Mouse (Mus musculus) lung, postnatal 0 days (tissue): ENCODE data around the gene Gtf2h3. TPM values are rescaled to one million over a fixed set of nuclear protein-coding genes. Genes with fewer than 3 reads are reported as not detected.
"Not testable (repeated sequence)": the region's sequence is repeated elsewhere in the genome, so short reads cannot be mapped to it uniquely, and the experiment has no call there.

Experiments
- ATAC-seq: fragments of 200-750 bp; cut with Nextera tagmentation; 2 replicates; pipeline ENCODE4 v1.8.0; 2017; ENCODE audit warnings: moderate library complexity
- DNase-seq: peaks from one replicate; pipeline ENCODE4 v3.0.0-alpha.2; 2016; ENCODE audit warnings: low spot score
- H3K27ac ChIP-seq: fragments of 300-500 bp; sonication (generic); 2 replicates; pipeline ENCODE4 v1.5.1; 2014; ENCODE audit warnings: antibody characterized with exemption, mild to moderate bottlenecking, low read length, mixed read lengths
- H3K27me3 ChIP-seq: fragments of 300-500 bp; sonication (generic); replicated peaks from 2 replicates; pipeline ENCODE4 v1.6.1; 2014; ENCODE audit warnings: low read length, mixed read lengths; ENCODE audit not compliant: insufficient read depth
- H3K36me3 ChIP-seq: fragments of 300-500 bp; sonication (generic); 2 replicates; pipeline ENCODE4 v1.6.1; 2014; ENCODE audit warnings: low read length, mixed read lengths; ENCODE audit not compliant: insufficient read depth
- H3K4me1 ChIP-seq: fragments of 300-500 bp; sonication (generic); 2 replicates; pipeline ENCODE4 v1.6.1; 2014; ENCODE audit warnings: antibody characterized with exemption, low read depth, low read length, mixed read lengths; ENCODE audit not compliant: insufficient read depth
- H3K4me2 ChIP-seq: fragments of 300-500 bp; sonication (generic); replicated peaks from 2 replicates; pipeline ENCODE4 v1.6.1; 2014; ENCODE audit warnings: low read depth, mild to moderate bottlenecking, low read length, moderate library complexity, mixed read lengths
- H3K4me3 ChIP-seq: fragments of 300-500 bp; sonication (generic); 2 replicates; pipeline ENCODE4 v1.5.1; 2014; ENCODE audit warnings: low read depth, low read length
- H3K9ac ChIP-seq: fragments of 300-500 bp; sonication (generic); replicated peaks from 2 replicates; pipeline ENCODE4 v1.6.1; 2014; ENCODE audit warnings: low read depth, mild to moderate bottlenecking
- H3K9me3 ChIP-seq: fragments of 300-500 bp; sonication (generic); 2 replicates; pipeline ENCODE4 v1.6.1; 2016; ENCODE audit warnings: low read length, mixed read lengths
- CTCF ChIP-seq: IDR thresholded peaks from 2 replicates; pipeline ENCODE4 v1.5.1; 2016; ENCODE audit warnings: antibody characterized with exemption, mild to moderate bottlenecking
- EP300 ChIP-seq: IDR thresholded peaks from 2 replicates; pipeline ENCODE4 v1.6.1; 2016; ENCODE audit warnings: antibody characterized with exemption, mild to moderate bottlenecking, control low read depth
- WGBS: fragments of 180-500 bp; shearing (Covaris S2); extraction: QIAGEN DNeasy Blood & Tissue Kit; methylation state at CpG from one replicate; pipeline ENCODE4 v1.1.7; 2014; 5-methylcytosine and 5-hydroxymethylcytosine counted together
- polyA plus RNA-seq: library from polyadenylated mRNA; unstranded; fragments of >200 nt; fragmentation: Nextera tagmentation; extraction: Ambion mirVana; gene quantifications from 2 replicates; pipeline ENCODE4 v1.2.1, GENCODE M21; 2015

The Gtf2h3 gene
- polyA plus RNA-seq, 1 experiment from 2014 or later, result 25.3 TPM

DNA sequence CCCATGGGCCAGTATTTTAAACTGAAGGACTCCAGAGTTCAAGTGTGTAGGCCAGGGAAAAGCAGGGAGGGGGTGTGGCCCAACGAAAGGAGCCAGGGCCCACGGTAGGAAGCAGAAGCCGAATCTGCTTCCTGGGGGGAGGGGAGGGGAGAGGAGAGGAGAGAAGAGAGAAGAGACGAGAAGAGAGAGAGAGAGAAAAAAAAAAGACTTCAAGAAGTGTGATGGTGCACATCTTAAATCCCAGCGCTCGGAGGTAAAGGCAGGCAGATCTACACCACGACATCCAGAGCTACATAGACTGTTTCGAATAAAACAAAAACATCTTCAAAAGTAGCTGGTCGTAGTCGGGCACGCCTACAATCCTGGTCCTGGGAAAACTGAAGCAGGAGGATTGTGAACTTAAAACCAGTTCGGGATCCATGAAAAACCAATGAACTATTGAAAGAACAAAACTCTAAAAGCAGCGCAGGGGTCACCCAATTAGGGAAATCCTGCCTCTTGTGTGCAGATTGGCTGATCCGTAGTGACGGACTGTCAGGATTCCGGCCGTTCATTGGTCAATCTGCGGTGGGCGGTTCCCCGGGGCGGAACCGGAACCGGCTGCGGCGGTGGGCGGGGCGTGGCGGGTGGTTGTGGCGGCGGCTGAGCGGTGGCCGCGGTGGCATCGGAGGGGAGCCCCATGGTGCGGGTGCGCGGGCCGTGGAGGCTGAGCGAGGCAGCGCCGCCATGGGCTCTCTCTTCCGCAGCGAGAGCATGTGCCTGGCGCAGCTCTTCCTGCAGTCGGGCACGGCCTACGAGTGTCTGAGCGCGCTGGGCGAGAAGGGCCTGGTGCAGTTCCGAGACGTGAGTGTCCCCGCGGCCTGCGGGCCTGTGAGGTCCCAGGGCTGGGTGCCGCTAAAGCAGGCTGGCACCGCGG is 49.8 kb downstream of the Gtf2h3 start, which contains the start of gene Atp6v0a2:
Atp6v0a2 (plus strand) TSS at position 129 of the 916 bp plus-strand sequence.
- under 1% methylated on average over 48 of the region's 58 CpGs for WGBS
- Histone ChIP-seq H3K27me3 (no peaks in the 10 kb centered on the region), H3K4me2 (peak within 1 kb of the TSS; percentile 65), H3K36me3 (no peaks in the 10 kb centered on the region), H3K9me3 (no peaks in the 10 kb centered on the region), H3K9ac (peak within 1 kb of the TSS; percentile 68), H3K4me1 (peaks cover 8% of the 10 kb centered on the region; the same call in 1 of the 2 replicates), H3K27ac (peak within 1 kb of the TSS; percentile 55), H3K4me3 (peak within 1 kb of the TSS; percentile 71)
- ATAC-seq (peak; percentile 99), DNase-seq (peak; percentile 96)
- TF ChIP-seq CTCF, result no peak
- TF ChIP-seq EP300, result no peak

DNA sequence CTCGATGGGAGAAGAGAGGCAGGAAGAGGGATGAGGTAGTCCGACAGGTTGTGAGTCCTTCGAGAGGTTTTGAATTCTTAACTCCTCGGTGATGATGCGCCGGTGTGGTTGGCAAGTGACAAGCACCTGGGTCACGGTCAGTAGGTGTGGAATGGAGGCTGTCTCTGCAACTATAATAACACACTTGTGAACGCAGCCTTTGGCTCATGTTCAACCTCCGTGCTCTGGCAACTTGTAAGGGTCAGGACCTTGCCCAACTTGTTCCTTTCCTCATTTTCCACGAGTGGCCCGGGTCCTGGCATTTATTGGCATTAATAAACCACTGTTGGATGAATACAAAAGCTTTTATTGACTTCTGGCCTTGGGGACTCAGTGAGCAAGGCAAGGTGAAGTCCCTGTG is 50.7 kb downstream of the Gtf2h3 start:
- Histone ChIP-seq H3K27me3 (no peaks in the 10 kb centered on the region), H3K27ac (peak overlapping the region; percentile 48; the same call in 1 of the 2 replicates), H3K9ac (peak overlapping the region; percentile 68), H3K4me3 (peak overlapping the region; percentile 71), H3K36me3 (no peaks in the 10 kb centered on the region), H3K4me1 (peaks cover 8% of the 10 kb centered on the region; the same call in 1 of the 2 replicates), H3K9me3 (no peaks in the 10 kb centered on the region), H3K4me2 (peak overlapping the region; percentile 65)
- DNase-seq, result no peak
- WGBS, result 9% methylated on average over 11 of the region's 11 CpGs
- no peak for ATAC-seq
- TF ChIP-seq CTCF (no peak), EP300 (no peak)

DNA sequence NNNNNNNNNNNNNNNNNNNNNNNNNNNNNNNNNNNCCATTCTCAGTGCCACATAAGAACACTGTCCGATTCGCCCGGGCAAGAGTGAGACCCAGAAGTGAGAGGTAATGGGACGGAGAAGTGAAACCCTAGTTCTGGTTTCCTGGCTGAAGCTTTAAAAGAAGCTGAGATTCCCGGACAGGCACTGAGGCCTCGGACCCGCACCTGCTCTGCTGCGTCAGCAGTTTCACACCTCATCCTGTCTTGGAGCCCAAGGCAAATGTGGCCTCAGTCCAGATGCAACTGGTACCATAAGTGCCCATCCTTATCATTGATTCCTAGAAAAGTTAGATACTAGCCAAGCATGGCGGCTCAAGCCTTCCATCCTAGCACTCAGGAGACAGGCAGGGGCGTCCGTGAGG is 52.7 kb downstream of the Gtf2h3 start:
- H3K9me3 ChIP-seq, result no peaks in the 10 kb centered on the region
- H3K9ac ChIP-seq, result no peak overlapping the region
- no peak for TF ChIP-seq CTCF
- no peak for TF ChIP-seq EP300
- no peak overlapping the region for H3K4me2 ChIP-seq
- 94% methylated on average over 11 of the region's 11 CpGs for WGBS
- peaks cover 6% of the 10 kb centered on the region for H3K36me3 ChIP-seq
- ATAC-seq (no peak), DNase-seq (no peak)
- H3K4me1 ChIP-seq, result peaks cover 8% of the 10 kb centered on the region; the same call in 1 of the 2 replicates
- H3K27ac ChIP-seq, result no peak overlapping the region
- no peak overlapping the region for H3K4me3 ChIP-seq
- H3K27me3 ChIP-seq, result no peaks in the 10 kb centered on the region

DNA sequence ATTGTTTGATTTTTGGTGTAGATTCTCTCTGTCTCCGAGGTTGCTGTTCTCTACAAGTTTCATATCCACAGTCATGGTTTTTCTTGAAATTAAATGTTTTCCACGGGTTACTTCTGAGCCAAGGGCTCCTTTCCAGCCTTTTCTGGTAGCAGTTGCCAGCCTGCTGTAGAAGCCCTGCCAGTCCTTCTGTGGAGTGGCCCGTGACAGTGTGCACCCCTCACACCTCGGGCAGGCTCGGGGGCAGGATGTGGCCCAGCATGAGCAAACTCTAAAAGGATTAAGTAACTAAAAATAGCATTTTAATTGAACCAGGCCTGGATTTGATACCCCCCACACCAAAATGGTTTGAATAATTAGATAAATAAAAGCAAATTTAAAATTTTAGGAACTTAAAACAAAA is 53.5 kb downstream of the Gtf2h3 start:
- Histone ChIP-seq H3K36me3 (peaks cover 14% of the 10 kb centered on the region), H3K9me3 (no peaks in the 10 kb centered on the region), H3K4me2 (no peak overlapping the region), H3K4me3 (no peak overlapping the region), H3K9ac (no peak overlapping the region), H3K27me3 (no peaks in the 10 kb centered on the region), H3K27ac (no peak overlapping the region), H3K4me1 (peaks cover 8% of the 10 kb centered on the region; the same call in 1 of the 2 replicates)
- ATAC-seq, result no peak
- TF ChIP-seq CTCF (no peak), EP300 (no peak)
- 68% methylated on average over 5 of the region's 5 CpGs for WGBS
- DNase-seq, result no peak

DNA sequence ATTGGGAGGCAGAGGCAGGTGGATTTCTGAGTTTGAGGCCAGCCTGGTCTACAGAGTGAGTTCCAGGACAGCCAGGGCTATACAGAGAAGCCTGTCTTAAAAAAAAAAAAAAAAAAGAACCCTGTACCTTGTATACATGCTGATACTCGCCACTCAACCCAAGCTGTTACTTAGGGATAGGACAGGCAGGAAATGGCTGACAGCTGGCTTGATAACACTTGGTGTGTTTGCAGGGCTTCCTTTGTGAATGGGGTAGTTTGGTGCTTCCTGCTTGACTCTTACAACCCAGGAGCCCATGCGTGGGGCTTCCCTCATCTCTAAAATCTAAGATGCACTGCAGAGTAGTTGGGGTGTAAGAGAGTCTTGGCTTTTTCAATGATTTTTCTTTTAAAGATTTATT is 54.5 kb downstream of the Gtf2h3 start:
- H3K27ac ChIP-seq, result no peak overlapping the region
- H3K36me3 ChIP-seq, result peaks cover 21% of the 10 kb centered on the region
- ATAC-seq (no peak), DNase-seq (no peak)
- WGBS, result 49% methylated on average over 2 of the region's 2 CpGs
- H3K9me3 ChIP-seq, result no peaks in the 10 kb centered on the region
- peaks cover 5% of the 10 kb centered on the region; the same call in 1 of the 2 replicates for H3K4me1 ChIP-seq
- H3K9ac ChIP-seq, result no peak overlapping the region
- H3K4me3 ChIP-seq, result no peak overlapping the region
- no peak for TF ChIP-seq CTCF
- no peak for TF ChIP-seq EP300
- no peaks in the 10 kb centered on the region for H3K27me3 ChIP-seq
- H3K4me2 ChIP-seq, result no peak overlapping the region

DNA sequence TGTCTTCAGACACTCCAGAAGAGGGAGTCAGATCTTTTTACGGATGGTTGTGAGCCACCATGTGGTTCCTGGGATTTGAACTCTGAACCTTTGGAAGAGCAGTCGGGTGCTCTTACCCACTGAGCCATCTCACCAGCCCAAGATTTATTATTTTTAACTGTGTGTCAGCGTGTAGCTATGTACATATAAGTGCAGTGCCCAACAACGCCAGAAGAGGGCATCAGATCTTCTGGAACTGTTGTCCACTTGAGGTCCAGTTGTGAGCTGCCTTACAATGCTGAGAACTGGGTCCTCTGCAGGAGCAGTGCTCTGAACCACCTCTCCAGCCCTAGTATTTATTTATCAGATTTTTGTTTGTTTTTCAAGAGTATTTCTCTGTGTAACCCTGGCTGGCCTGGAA is 56.1 kb downstream of the Gtf2h3 start:
- H3K9me3 ChIP-seq, H3K4me1 ChIP-seq, H3K4me2 ChIP-seq, H3K27me3 ChIP-seq, H3K4me3 ChIP-seq, H3K27ac ChIP-seq, H3K9ac ChIP-seq, ATAC-seq: not testable (repeated sequence)
- peak; percentile 55 for TF ChIP-seq CTCF
- H3K36me3 ChIP-seq, result peaks cover 32% of the 10 kb centered on the region
- WGBS, result 82% methylated on average over 4 of the region's 4 CpGs
- peak; percentile 28 for DNase-seq
